19 mouse cellular contexts compared by ENCODE assay signal in genomic region chr12:81996679-81997362, GRCm38 (mm10).
A peak's percentile ranks its signal among the peaks of the same experiment; 100 is the strongest.
DNase-seq lines count a peak whose midpoint lies in the region; ATAC-seq lines count a peak whose summit lies in the region.
"Had no signal": no experiment of that assay in that cellular context is flagged by ENCODE, and none has a peak within 500 bp of the region (broad histone marks: within the 10 kb centered on the region; RNA-seq: fewer than 3 reads in every experiment).

No protein-coding gene starts in this region.

- peak; percentile 28 to 38 for DNase-seq in cerebellum, postnatal 14 days
- DNase-seq in cerebellum, adult 9-11 months = no peak
- DNase-seq in kidney, postnatal 10 days = peak; percentile 19
- no peak for DNase-seq in kidney, postnatal 36 days
- DNase-seq in brain, adult 2 months (ENCODE audit: low read depth, low spot score) = peak; percentile 21
- DNase-seq in gastrocnemius, postnatal 36 days = no peak
- DNase-seq: adrenal gland, adult 2 months; adrenal gland, postnatal 14 days; B cell, adult 2 months; cerebellum, adult 9-10 months; gastrocnemius, postnatal 10 days; heart, adult 18-20 months; heart, postnatal 10 days; heart, postnatal 4 days had no signal

- intact Hi-C loops in gastrocnemius, postnatal 36 days (cut with DNase I) = no loop called here

- peak; percentile 37 to 58; a peak in 3 of 4 replicates for ATAC-seq in hematopoietic stem cell, adult 5-6 weeks (replicated peaks in 1 of 2; ENCODE audit: insufficient read depth in 1 of 2, low FRiP score in 2 of 2, low TSS enrichment in 1 of 2, low read depth in 1 of 2, poor library complexity in 2 of 2, severe bottlenecking in 2 of 2)
- ATAC-seq: forebrain, embryonic 13.5 days; forebrain, embryonic 16.5 days; intestine, postnatal 0 days; Patski had no signal

Comparison
In these comparisons a context has a peak if more than half of its experiments do, and no peak if none do; other contexts are left out.
1. DNase-seq: peak in cerebellum, postnatal 14 days (2 of 2), kidney, postnatal 10 days (single experiment) and brain, adult 2 months (single experiment); none in cerebellum, adult 9-11 months (single experiment), kidney, postnatal 36 days (0 of 2) and gastrocnemius, postnatal 36 days (0 of 2).